Mouse (Mus musculus): ENCODE measurements around the gene Cd80. TPM values are rescaled to one million over a fixed set of nuclear protein-coding genes. Genes with fewer than 3 reads are reported as not detected.

The Cd80 gene
- total and polyA plus RNA-seq, 3 experiments = 39.5 to 57.8 (median 46.2) TPM

GRCm38 (mm10) chr16:38473661-38474060 lies 18.3 kb downstream of the Cd80 start:
- DNase-seq (ENCODE audit: extremely low read depth) = no peak
- peaks cover 22 to 91% of the 10 kb centered on the region in 2 experiments for H3K4me1 ChIP-seq (ENCODE audit: control insufficient read depth in 1 of 2, insufficient read depth in 2 of 2)
- H3K79me2 ChIP-seq (replicated peaks; ENCODE audit: control insufficient read depth, extremely low read depth, insufficient read depth, poor library complexity, severe bottlenecking) = peaks cover 87% of the 10 kb centered on the region
- no peak overlapping the region for H3K4me3 ChIP-seq (replicated peaks in 1 of 3; ENCODE audit: low read depth in 2 of 3, low read length in 2 of 3, poor library complexity in 1 of 3)
- H3K9me3 ChIP-seq (replicated peaks; ENCODE audit: low read length) = no peaks in the 10 kb centered on the region
- no peak overlapping the region for H3K27ac ChIP-seq (ENCODE audit: insufficient read depth, low read depth)
- TF ChIP-seq RCOR1 (conservative IDR thresholded peaks at IDR 0.05; ENCODE audit: low read depth, low read length) (no peak), KAT2A (IDR thresholded peaks at IDR 0.05; ENCODE audit: insufficient replicate concordance, low read length) (no peak), POLR2A (IDR thresholded peaks at IDR 0.05; ENCODE audit: low read depth, low read length) (no peak), CHD2 (IDR thresholded peaks at IDR 0.05; ENCODE audit: low read length) (no peak), ZC3H11A (IDR thresholded peaks at IDR 0.05; ENCODE audit: low read depth, low read length) (no peak), MAFK (IDR thresholded peaks at IDR 0.05; ENCODE audit: insufficient replicate concordance, low read length) (no peak), JUND (conservative IDR thresholded peaks at IDR 0.05; ENCODE audit: low read depth, low read length) (no peak), MAZ (IDR thresholded peaks at IDR 0.05; ENCODE audit: low read depth, low read length) (no peak), ZMIZ1 (IDR thresholded peaks at IDR 0.05; ENCODE audit: low read depth, low read length) (no peak), ZKSCAN1 (IDR thresholded peaks at IDR 0.05; ENCODE audit: borderline replicate concordance, low read depth, low read length) (no peak)
- no peak overlapping the region for H3K4me2 ChIP-seq (ENCODE audit: insufficient read depth, low read depth, poor library complexity, severe bottlenecking)
- dilution Hi-C loops (cut with MboI; ENCODE audit: extremely low pct_ligation_motif_present, extremely low pct_unique_long_range_greater_than_20kb, low sequenced_read_pairs) (no loop called here), in situ Hi-C loops (cut with MboI; ENCODE audit: low pct_ligation_motif_present, low pct_unique_long_range_greater_than_20kb, low sequenced_read_pairs) (no loop called here)
- H3K9ac ChIP-seq (ENCODE audit: insufficient read depth, low read depth) = no peak overlapping the region
- H3K36me3 ChIP-seq (replicated peaks in 1 of 2; ENCODE audit: control insufficient read depth in 1 of 2, insufficient read depth in 1 of 2, low read length in 1 of 2) = peaks cover 79 to 87% of the 10 kb centered on the region in 2 experiments
- H3K27me3 ChIP-seq (replicated peaks) = no peaks in the 10 kb centered on the region

GRCm38 (mm10) chr16:38474677-38475286 lies 19.4 kb downstream of the Cd80 start:
- H3K36me3 ChIP-seq (replicated peaks in 1 of 2; ENCODE audit: control insufficient read depth in 1 of 2, insufficient read depth in 1 of 2, low read length in 1 of 2) = peaks cover 78 to 87% of the 10 kb centered on the region in 2 experiments
- peaks cover 13 to 90% of the 10 kb centered on the region in 2 experiments for H3K4me1 ChIP-seq (ENCODE audit: control insufficient read depth in 1 of 2, insufficient read depth in 2 of 2)
- H3K9me3 ChIP-seq (replicated peaks; ENCODE audit: low read length) = no peaks in the 10 kb centered on the region
- H3K79me2 ChIP-seq (replicated peaks; ENCODE audit: control insufficient read depth, extremely low read depth, insufficient read depth, poor library complexity, severe bottlenecking) = peaks cover 84% of the 10 kb centered on the region
- no peak overlapping the region for H3K4me3 ChIP-seq (replicated peaks in 1 of 3; ENCODE audit: low read depth in 2 of 3, low read length in 2 of 3, poor library complexity in 1 of 3)
- no peak overlapping the region for H3K4me2 ChIP-seq (ENCODE audit: insufficient read depth, low read depth, poor library complexity, severe bottlenecking)
- no peaks in the 10 kb centered on the region for H3K27me3 ChIP-seq (replicated peaks)
- no peak overlapping the region for H3K9ac ChIP-seq (ENCODE audit: insufficient read depth, low read depth)
- in situ Hi-C loops (cut with MboI; ENCODE audit: low pct_ligation_motif_present, low pct_unique_long_range_greater_than_20kb, low sequenced_read_pairs) = no loop called here
- no peak overlapping the region for H3K27ac ChIP-seq (ENCODE audit: insufficient read depth, low read depth)
- dilution Hi-C loops (cut with MboI; ENCODE audit: extremely low pct_ligation_motif_present, extremely low pct_unique_long_range_greater_than_20kb, low sequenced_read_pairs) = no loop called here
- no peak for TF ChIP-seq TBP (conservative IDR thresholded peaks at IDR 0.05; ENCODE audit: low read depth, low read length)
- TF ChIP-seq RCOR1 (conservative IDR thresholded peaks at IDR 0.05; ENCODE audit: low read depth, low read length) = no peak
- TF ChIP-seq MXI1 (IDR thresholded peaks at IDR 0.05; ENCODE audit: low read depth, low read length) = no peak
- no peak for TF ChIP-seq MAX (IDR thresholded peaks at IDR 0.05; ENCODE audit: low read length)
- no peak for TF ChIP-seq BHLHE40 (IDR thresholded peaks at IDR 0.05; ENCODE audit: low read depth, low read length)
- no peak for TF ChIP-seq CTCF (conservative IDR thresholded peaks at IDR 0.05 in 1 of 2, IDR thresholded peaks at IDR 0.05 in 1 of 2; ENCODE audit: low read depth in 2 of 2, low read length in 2 of 2)
- no peak for TF ChIP-seq MYC (IDR thresholded peaks at IDR 0.05; ENCODE audit: low read depth, low read length)
- TF ChIP-seq SIN3A (IDR thresholded peaks at IDR 0.05; ENCODE audit: low read length) = no peak
- TF ChIP-seq MEF2A (IDR thresholded peaks at IDR 0.05; ENCODE audit: borderline replicate concordance, low read depth, low read length) = no peak
- no peak for DNase-seq (ENCODE audit: extremely low read depth)
